Mouse (Mus musculus): ENCODE results near the gene Abcf3. TPM values are rescaled to one million over a fixed set of nuclear protein-coding genes. Genes with fewer than 3 reads are reported as not detected.

The Abcf3 gene
- polyA plus RNA-seq, 1 experiment = 41.5 TPM

DNA sequence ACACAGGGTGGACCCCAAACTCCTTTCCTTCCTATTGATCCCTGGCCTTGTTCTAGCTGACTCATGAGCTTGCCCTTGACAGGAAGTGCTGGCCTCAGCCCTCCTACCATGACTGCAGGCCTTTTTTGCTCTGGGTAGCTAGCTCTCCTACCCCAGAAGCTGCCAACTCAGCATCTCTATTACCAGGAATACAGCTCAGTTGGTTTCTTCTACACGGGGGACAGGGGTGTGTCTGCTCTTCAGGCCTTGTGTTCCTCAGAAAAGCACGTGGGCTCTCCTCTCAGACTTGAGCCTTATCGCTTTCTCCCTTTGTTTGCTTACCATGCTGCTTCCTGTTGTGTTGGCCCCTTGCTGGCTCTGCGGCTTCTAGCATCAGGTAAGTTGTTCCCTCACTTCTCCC, 7.9 kb upstream of the Abcf3 start:
- DNase-seq (ENCODE audit: low spot score) = no peak

DNA sequence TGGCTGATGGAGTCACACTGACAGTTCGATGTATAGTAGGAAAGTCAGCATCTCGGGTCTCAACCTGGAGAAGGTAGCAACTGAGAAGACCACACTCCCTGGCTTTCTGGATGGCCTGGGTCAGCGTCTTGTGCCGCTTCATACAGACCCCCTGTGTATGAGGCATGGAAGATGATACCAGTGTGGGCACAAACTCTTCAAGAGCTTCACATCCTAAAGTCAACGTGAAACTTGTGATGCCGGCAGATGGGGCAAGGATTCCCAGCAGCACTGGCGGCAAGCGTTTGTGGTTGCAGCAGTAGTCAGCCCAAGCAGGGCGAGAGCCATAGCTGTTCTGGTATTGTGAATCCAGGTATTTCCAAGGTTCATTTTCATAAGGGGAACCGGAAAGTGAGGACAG, 2.7 kb upstream of the Abcf3 start:
- no peak for DNase-seq (ENCODE audit: low spot score)

DNA sequence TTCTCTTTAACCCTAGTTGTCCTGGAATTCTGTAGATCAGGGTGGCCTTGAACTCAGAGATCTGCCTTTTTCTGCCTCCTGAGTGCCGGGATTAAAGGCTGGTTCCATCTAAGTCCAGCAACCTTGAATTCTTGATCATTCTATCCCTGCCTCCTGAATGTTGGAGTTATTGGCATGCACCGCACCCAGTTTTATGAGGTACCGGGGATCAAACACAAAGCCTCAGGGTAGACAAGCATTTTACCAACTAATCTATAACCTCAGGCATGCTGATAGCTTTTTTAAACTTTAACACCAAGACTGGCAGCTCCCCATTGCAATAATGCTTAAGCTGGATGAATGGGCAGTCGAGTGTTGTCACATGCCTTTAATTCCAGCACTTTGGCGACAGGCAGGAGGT, 954 bp upstream of the Abcf3 start:
- no peak for DNase-seq (ENCODE audit: low spot score)

- no peak for DNase-seq (ENCODE audit: low spot score)
Observed at GRCm38 (mm10) chr16:20549161-20549560, 784 bp downstream of the Abcf3 start.

GRCm38 (mm10) chr16:20551691-20552090, 3.3 kb downstream of the Abcf3 start:
- DNase-seq (ENCODE audit: low spot score) = no peak

DNA sequence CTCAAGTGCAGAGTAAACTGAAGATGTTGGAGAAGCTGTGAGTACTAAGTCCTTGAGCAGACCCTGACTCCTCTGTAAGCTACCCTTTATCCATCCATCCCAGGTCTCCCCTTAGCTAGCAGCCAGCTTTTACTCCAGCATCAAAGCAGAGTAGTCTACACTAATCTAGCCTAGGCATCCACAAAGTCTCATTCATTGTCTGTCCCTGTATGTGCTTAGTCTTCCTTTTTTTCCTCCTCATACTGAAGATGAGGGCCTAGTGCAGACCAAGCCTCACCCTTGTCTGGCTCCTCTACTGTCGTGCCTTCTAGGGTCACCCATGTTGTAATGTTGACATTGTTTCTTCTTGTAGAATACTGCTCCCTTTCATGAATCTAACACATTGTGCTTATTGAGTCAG, 4.2 kb downstream of the Abcf3 start:
- DNase-seq (ENCODE audit: low spot score) = no peak

DNA sequence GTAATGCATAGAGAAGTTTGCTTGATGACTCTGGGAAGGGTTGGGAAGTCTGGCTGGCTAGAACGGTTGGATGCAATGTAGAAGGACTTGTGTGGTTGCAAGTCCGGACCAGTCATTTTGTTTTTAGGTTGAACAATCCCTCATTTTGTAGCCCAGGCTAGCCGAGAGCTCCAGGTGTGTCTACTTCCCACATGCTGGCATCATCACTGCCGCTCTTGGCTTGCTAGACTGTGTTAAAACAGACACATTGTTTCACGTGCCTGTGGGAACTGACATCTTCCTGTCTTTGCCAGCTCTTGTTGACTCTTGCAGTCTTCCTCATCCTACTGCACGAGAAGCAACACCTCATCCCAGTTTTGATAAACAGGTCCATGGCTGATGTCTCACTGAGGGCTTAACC, 6.6 kb downstream of the Abcf3 start:
- DNase-seq (ENCODE audit: low spot score) = no peak

DNA sequence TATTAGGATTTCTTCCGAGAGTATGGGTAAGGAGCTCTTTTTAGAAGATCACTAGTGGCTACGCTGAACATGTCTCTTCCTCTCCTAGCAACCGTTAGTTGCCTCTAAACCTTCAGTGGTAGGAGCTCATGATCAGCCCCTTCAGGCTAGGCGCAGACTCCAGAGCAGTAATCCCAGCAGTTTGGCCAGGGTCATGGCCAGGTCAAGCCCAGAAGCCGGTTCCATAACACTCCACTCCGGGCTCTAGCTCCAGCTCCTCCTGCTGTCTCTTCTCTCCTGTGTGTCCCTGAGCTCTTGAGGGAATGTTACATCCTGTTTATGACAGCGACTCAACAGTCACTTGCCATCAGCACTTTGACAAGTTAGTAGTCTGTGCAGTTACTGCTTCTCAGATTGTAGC, 9.0 kb downstream of the Abcf3 start:
- DNase-seq (ENCODE audit: low spot score) = no peak

DNA sequence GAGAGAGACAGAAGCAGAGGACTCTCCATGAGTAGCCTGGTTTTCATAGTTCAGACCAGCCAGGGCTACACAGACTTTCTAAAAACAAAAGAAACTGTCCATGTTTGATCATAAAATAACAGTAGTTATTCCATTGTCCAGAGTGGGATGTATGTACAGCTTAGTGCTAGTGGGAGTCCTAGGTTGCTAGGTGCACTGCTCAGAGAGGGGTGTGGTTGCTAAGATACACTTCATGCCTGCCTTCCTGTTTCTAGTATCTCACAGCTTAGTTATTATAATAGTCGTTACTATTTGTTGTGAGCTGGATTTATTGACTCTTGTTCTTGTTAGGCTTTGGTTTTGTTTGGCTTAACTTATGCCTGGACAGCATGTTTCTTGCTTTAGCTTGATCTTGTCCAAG, 16.7 kb downstream of the Abcf3 start:
- DNase-seq (ENCODE audit: low spot score) = no peak

DNA sequence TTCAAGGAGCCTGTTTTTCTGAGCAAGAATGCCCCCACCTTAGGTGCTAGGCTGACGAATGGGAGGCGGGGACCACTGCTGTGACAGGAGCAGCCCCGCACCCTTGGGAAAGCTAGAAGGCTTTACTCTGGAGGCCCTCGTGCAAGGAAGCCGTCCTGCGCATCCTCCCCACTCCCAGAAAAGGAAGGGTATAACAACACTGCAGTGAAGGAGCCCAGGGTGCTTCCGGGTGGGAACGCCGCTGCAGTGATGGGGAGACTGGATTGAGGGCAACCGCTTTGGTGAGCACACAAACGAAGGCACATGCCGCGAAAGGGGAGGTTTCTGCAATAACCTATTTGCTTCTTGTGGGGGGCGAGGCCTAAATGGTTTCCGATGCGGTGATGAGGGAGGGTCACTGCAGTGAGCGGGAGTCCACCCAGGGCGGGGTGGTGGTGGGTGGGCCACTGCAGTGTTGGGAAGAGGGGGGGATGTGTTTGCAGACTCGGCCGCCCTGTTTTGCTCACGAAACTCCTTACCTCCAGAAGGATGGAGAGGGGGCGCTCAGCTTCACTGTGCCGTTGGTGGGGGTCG, 41.1 kb downstream of the Abcf3 start, which contains the start of gene Vwa5b2:
Gene Vwa5b2, plus strand, starts transcription at position 106 of the 573 bp plus-strand sequence.
- no peak for DNase-seq (ENCODE audit: low spot score)

DNA sequence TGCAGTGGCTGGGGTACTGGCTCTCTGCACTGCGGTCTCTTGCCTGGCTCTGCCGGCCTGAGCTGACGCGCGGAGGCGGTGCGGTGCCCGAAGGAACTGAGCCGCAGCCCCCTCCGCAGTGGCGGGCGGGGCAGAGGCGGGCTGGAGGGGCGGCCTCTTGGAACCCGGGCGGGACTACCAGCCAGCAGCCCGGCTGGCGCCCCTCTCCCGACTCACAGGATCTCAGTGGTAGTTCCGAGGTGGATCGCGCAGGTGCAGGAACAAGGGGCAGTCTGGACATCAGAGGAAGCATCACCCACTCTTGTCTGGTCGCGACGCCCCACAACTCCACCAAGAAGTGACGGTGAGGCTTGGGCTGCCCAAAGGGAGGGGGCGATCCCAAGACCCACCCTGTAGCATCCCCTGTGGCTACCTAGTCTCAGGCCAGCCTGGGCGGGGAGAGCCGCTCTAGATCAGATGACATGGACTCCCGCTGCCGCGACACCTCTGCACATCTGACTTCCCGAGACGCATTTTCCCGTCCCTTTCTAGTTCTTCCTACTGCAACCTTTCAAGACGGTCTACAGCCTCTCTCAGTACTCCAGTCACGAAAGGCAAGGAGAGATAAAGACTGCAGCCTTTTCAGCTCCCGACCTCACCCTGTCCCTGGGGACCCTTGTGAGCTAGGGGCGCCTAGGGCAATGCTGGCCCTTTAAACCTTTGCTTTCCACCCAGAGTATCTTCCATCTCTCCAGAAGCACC, 41.7 kb downstream of the Abcf3 start:
- no peak for DNase-seq (ENCODE audit: low spot score)

DNA sequence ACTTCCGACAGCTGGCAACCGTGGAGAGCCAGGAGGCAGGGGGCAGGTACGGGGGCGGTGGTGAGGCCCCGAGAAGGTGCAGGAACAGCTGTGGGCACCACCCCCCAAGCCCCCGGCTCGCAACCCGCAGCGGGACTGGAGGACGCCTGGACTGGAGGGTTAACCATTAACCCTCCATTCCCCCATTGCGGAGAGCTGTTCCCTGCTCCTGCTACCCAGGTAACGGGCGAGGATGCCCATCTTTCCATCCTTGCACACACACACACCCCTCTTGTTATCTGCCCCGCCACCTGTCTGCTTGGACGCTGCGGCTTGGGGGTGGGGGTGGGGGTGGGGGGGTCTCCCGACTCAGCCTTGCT, 42.3 kb downstream of the Abcf3 start:
- no peak for DNase-seq (ENCODE audit: low spot score)

GRCm38 (mm10) chr16:20591076-20591705, 42.8 kb downstream of the Abcf3 start:
- DNase-seq (ENCODE audit: low spot score) = no peak

DNA sequence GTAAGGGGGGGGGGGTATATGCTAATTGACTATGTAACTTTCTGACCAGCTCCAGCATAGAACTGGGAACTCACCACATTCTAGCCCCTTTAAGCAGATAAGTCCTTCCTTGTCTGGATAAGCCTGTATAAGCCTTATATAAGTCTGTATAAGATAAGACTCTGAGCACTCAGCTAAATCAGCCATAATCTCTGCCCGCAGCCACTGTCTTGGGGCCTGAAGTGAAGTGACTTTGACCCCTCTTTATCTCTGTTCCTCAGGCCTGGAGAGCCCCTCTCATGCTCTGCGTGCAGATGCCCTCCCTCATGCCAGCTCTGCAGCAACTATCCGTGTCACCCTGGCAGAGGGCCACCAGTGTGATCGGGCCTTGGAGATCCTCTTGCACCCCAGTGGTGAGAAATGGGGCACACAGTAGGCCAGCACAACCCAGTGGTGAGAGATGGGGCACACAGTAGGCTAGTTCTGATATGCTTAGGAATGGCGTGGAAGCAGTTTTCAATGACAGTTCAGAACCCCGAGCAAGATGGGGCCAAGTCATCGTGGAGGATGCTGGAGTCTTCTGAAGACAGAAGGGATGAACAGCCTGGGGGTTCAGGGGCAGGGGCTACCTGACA, 46.8 kb downstream of the Abcf3 start:
- no peak for DNase-seq (ENCODE audit: low spot score)

- DNase-seq (ENCODE audit: low spot score) = no peak
Observed at GRCm38 (mm10) chr16:20595737-20596136, 47.4 kb downstream of the Abcf3 start.

DNA sequence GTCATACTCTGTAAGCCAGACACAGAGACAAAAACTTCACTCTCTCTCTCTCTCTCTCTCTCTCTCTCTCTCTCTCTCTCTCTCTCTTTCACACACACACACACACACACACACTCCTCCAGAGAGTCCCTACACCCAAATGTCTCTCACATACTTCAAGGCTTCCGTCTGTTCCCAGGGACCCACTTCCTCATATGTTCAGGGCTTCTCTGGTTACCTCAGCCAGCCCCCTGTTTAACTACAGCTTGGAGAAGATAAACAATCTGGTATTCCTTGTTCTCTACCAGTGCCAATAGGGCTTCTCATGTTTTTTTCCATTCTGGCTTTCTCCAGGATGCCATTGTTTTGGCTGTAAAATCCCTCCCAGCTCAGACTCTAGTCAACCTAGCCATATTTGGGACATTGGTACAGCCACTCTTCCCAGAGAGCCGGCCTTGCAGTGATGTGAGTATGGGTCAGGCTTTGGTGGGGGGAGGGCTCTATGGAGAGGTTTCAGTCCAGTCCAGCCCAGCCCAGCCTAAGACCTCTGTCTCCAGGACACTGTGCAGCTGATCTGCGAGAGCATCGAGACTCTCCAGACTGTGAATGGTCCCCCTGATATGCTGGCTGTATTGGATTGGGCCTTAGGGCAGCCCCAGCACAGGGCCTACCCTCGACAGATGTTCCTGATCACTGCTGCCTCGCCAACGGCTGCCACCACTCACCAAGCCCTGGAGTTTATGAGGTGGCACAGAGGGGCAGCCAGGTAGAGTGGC, 48.5 kb downstream of the Abcf3 start:
- DNase-seq (ENCODE audit: low spot score) = no peak

DNA sequence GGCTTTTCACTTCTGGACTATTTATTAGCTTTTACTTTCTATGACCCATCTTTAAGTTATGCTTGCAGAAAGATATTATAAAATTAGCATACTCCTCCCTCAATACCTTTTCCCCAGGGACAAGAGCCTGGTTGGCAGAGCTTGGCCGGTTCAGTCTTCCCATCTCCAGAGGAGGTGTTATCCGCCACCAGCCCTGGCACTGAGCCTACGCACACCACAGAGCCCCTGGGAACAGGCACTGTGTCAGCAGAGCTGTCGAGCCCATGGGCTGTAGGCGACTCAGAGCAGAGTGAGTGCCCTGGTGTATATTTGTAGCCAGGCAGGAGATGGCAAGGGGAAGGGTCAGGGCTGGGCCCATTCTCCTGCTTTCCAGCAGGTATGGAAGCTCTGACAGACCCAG, 52.1 kb downstream of the Abcf3 start:
- no peak for DNase-seq (ENCODE audit: low spot score)

GRCm38 (mm10) chr16:20604705-20605104, 56.3 kb downstream of the Abcf3 start:
- no peak for DNase-seq (ENCODE audit: low spot score)

DNA sequence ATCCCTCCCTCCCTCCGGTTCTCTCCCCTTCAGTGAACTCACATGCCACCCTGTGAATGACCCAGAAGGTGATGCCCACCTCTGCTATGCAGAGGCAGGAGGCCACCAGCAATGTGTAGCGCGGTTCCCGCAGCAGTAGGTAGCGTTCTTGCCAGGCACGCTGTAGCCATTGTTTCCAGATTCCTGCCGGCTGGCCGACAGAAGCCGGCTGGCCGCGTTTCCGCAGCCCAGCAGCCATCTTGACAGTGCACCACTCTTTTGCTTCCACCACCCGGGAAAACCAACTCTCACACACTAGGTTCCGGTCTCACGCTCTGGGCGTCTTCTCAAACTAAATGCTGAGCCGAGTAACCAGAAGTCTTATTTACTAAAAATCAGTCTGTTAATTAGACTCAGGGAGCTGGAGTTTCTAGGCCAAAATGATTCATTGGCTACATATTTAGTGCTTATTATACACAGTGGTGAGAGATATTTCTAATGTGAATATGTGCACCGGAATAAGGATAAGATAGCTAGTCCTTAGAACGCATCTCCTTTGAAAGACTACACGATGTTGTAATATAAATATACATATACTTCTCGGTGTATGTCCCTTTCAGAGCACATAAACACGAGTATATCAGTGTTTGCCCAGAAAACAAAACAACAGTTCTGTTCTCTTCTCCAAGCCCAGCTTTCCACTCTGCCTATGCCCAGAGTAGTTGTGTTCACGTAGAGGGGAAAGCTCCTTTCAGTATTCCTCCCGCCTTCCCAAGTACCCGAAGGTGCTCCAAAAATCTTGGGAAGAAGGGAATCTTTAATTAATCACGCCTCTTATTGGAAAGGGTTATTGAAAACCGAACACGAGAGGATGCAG, 62.4 kb downstream of the Abcf3 start:
- DNase-seq (ENCODE audit: low spot score) = peak; percentile 61
